Mouse (Mus musculus): ENCODE measurements at regions not wholly inside any gene's neighbourhood (a gene's known extent, or its start where the extent isn't known, plus 50 kb on each side); places are given as distances from the start of the nearest gene placed in this dataset.
"Not testable (repeated sequence)": the region's sequence is repeated elsewhere in the genome, so short reads cannot be mapped to it uniquely, and the experiment has no call there.

GRCm38 (mm10) chr7:118320307-118320706, 76.8 kb upstream of the Smg1 start:
- no peak for ATAC-seq (ENCODE audit: poor library complexity, severe bottlenecking)

GRCm38 (mm10) chr7:118318432-118319135, 75.1 kb upstream of the Smg1 start:
- no peak for ATAC-seq (ENCODE audit: poor library complexity, severe bottlenecking)

GRCm38 (mm10) chr7:118314886-118315285, 71.4 kb upstream of the Smg1 start:
- ATAC-seq (ENCODE audit: poor library complexity, severe bottlenecking), result not testable (repeated sequence)

GRCm38 (mm10) chr7:118314228-118314658, 70.8 kb upstream of the Smg1 start:
- no peak for ATAC-seq (ENCODE audit: poor library complexity, severe bottlenecking)

- ATAC-seq (ENCODE audit: poor library complexity, severe bottlenecking), result no peak
These were observed 70.3 kb upstream of the Smg1 start for GRCm38 (mm10) chr7:118313818-118314217.

- no peak for ATAC-seq (ENCODE audit: poor library complexity, severe bottlenecking)
These were observed 66.3 kb upstream of the Smg1 start for GRCm38 (mm10) chr7:118309733-118310132.

- ATAC-seq (ENCODE audit: poor library complexity, severe bottlenecking), result no peak
These were observed 65.4 kb upstream of the Smg1 start for GRCm38 (mm10) chr7:118308882-118309281.

- ATAC-seq (ENCODE audit: poor library complexity, severe bottlenecking), result peak; percentile 97
These were observed 61.3 kb upstream of the Smg1 start for GRCm38 (mm10) chr7:118304812-118305211.

GRCm38 (mm10) chr7:118304338-118304737, 60.9 kb upstream of the Smg1 start:
- 0 out of 2 replicates have a peak, but pooled peaks have one; percentile 6 for ATAC-seq (ENCODE audit: poor library complexity, severe bottlenecking)

- ATAC-seq (ENCODE audit: poor library complexity, severe bottlenecking), result peak; percentile 78
These were observed 60.5 kb upstream of the Smg1 start for GRCm38 (mm10) chr7:118303921-118304320.

GRCm38 (mm10) chr7:118300678-118301342, 57.3 kb upstream of the Smg1 start:
- no peak for ATAC-seq (ENCODE audit: poor library complexity, severe bottlenecking)

GRCm38 (mm10) chr7:118297613-118298012, 54.1 kb upstream of the Smg1 start:
- peak; percentile 94 for ATAC-seq (ENCODE audit: poor library complexity, severe bottlenecking)

- no peak for ATAC-seq (ENCODE audit: poor library complexity, severe bottlenecking)
These were observed 53.5 kb upstream of the Smg1 start for GRCm38 (mm10) chr7:118296856-118297518.

- no peak for ATAC-seq (ENCODE audit: poor library complexity, severe bottlenecking)
These were observed 52.4 kb upstream of the Smg1 start for GRCm38 (mm10) chr7:118295855-118296254.

- peak; percentile 53; the same call in 1 of the 2 replicates for ATAC-seq (ENCODE audit: poor library complexity, severe bottlenecking)
These were observed 51.8 kb upstream of the Smg1 start for GRCm38 (mm10) chr7:118295275-118295674.

GRCm38 (mm10) chr7:118294637-118295036, 51.2 kb upstream of the Smg1 start:
- peak; percentile 19; the same call in 1 of the 2 replicates for ATAC-seq (ENCODE audit: poor library complexity, severe bottlenecking)
